Mouse (Mus musculus) forebrain, embryonic 16.5 days (tissue): ENCODE data around the gene Pspn. TPM values are rescaled to one million over a fixed set of nuclear protein-coding genes. Genes with fewer than 3 reads are reported as not detected.

Experiments used
- ATAC-seq: fragments of 200-750 bp; cut with Nextera tagmentation; 2 replicates; pipeline ENCODE4 v1.8.0; 2017; ENCODE audit warnings: mild to moderate bottlenecking, moderate library complexity
- H3K27ac ChIP-seq: fragments of 300-500 bp; sonication (generic); 2 replicates; pipeline ENCODE4 v1.5.1; 2014; ENCODE audit warnings: low read length, control low read depth
- H3K27me3 ChIP-seq: fragments of 300-500 bp; sonication (generic); replicated peaks from 2 replicates; pipeline ENCODE4 v1.6.1; 2014; ENCODE audit warnings: low read length; ENCODE audit not compliant: control insufficient read depth, insufficient read depth
- H3K36me3 ChIP-seq: fragments of 300-500 bp; sonication (generic); 2 replicates; pipeline ENCODE4 v1.6.1; 2014; ENCODE audit not compliant: control insufficient read depth, insufficient read depth
- H3K4me1 ChIP-seq: fragments of 300-500 bp; sonication (generic); replicated peaks from 2 replicates; pipeline ENCODE4 v1.6.1; 2014; ENCODE audit warnings: low read length; ENCODE audit not compliant: control insufficient read depth, insufficient read depth
- H3K4me2 ChIP-seq: fragments of 300-500 bp; sonication (generic); 2 replicates; pipeline ENCODE4 v1.6.1; 2014; ENCODE audit warnings: mild to moderate bottlenecking, low read length, control low read depth
- H3K4me3 ChIP-seq: fragments of 300-500 bp; sonication (generic); replicated peaks from 2 replicates; pipeline ENCODE4 v1.5.1; 2014; ENCODE audit warnings: mild to moderate bottlenecking, low read length, control low read depth
- H3K9ac ChIP-seq: fragments of 300-500 bp; sonication (generic); replicated peaks from 2 replicates; pipeline ENCODE4 v1.6.1; 2014; ENCODE audit warnings: low read depth, low read length, control low read depth
- H3K9me3 ChIP-seq: fragments of 300-500 bp; sonication (generic); 2 replicates; pipeline ENCODE4 v1.6.1; 2016; ENCODE audit warnings: low read length; ENCODE audit not compliant: control insufficient read depth
- WGBS: fragments of 180-500 bp; shearing (Covaris S2); extraction: QIAGEN DNeasy Blood & Tissue Kit; methylation state at CpG from one replicate; pipeline ENCODE4 v1.1.7; 2014; 5-methylcytosine and 5-hydroxymethylcytosine counted together
- polyA plus RNA-seq: library from polyadenylated mRNA; unstranded; fragments of >200 nt; fragmentation: Nextera tagmentation; extraction: Ambion mirVana; gene quantifications from 2 replicates; pipeline ENCODE4 v1.2.1, GENCODE M21; 2015

Pspn gene
- polyA plus RNA-seq, 1 experiment from 2014 or later: 1.0 TPM

- Histone ChIP-seq H3K27me3 (no peaks in the 10 kb centered on the region), H3K36me3 (peaks cover 34% of the 10 kb centered on the region), H3K4me3 (no peak overlapping the region), H3K27ac (no peak overlapping the region), H3K9ac (no peak overlapping the region), H3K4me2 (no peak overlapping the region), H3K9me3 (no peaks in the 10 kb centered on the region), H3K4me1 (peaks cover 13% of the 10 kb centered on the region)
- ATAC-seq: no peak
- 90% methylated on average over 4 of the region's 4 CpGs for WGBS
These were observed 27.7 kb upstream of the Pspn start for GRCm38 (mm10) chr17:57027471-57027870.

GRCm38 (mm10) chr17:57020960-57021359 is 21.1 kb upstream of the Pspn start:
- WGBS: 92% methylated on average over 5 of the region's 5 CpGs
- Histone ChIP-seq H3K36me3 (peaks cover 34% of the 10 kb centered on the region), H3K27me3 (no peaks in the 10 kb centered on the region), H3K9ac (no peak overlapping the region), H3K4me1 (no peaks in the 10 kb centered on the region), H3K4me2 (no peak overlapping the region), H3K27ac (no peak overlapping the region), H3K4me3 (no peak overlapping the region), H3K9me3 (no peaks in the 10 kb centered on the region)
- ATAC-seq: no peak

- Histone ChIP-seq H3K27ac (no peak overlapping the region), H3K9me3 (no peaks in the 10 kb centered on the region), H3K4me1 (no peaks in the 10 kb centered on the region), H3K9ac (no peak overlapping the region), H3K4me2 (no peak overlapping the region), H3K36me3 (peaks cover 23% of the 10 kb centered on the region), H3K4me3 (no peak overlapping the region), H3K27me3 (no peaks in the 10 kb centered on the region)
- ATAC-seq: no peak
- 86% methylated on average over 2 of the region's 2 CpGs for WGBS
These were observed 19.9 kb upstream of the Pspn start for GRCm38 (mm10) chr17:57019693-57020092.

- Histone ChIP-seq H3K27ac (peak overlapping the region; percentile 95), H3K4me3 (peak overlapping the region; percentile 79), H3K27me3 (no peaks in the 10 kb centered on the region), H3K4me1 (peaks cover 14% of the 10 kb centered on the region), H3K4me2 (peak overlapping the region; percentile 75), H3K9me3 (no peaks in the 10 kb centered on the region), H3K9ac (no peak overlapping the region), H3K36me3 (peaks cover 3% of the 10 kb centered on the region)
- 73% methylated on average over 13 of the region's 13 CpGs for WGBS
- no peak for ATAC-seq
These were observed 12.5 kb upstream of the Pspn start for GRCm38 (mm10) chr17:57012245-57012795.

GRCm38 (mm10) chr17:57011236-57012141 is 11.7 kb upstream of the Pspn start, which contains the start of the genes Gtf2f1 and Gm17949:
Gene Gtf2f1, minus strand, starts transcription at chr17:57011288.
Gene Gm17949, plus strand, starts transcription at chr17:57011469.
- Histone ChIP-seq H3K9ac (peak within 1 kb of the TSS; percentile 74), H3K27me3 (no peaks in the 10 kb centered on the region), H3K36me3 (peaks cover 11% of the 10 kb centered on the region), H3K9me3 (no peaks in the 10 kb centered on the region), H3K4me3 (peak within 1 kb of the TSS; percentile 79), H3K4me1 (peaks cover 14% of the 10 kb centered on the region), H3K27ac (peak within 1 kb of the TSS; percentile 95), H3K4me2 (peak within 1 kb of the TSS; percentile 92)
- WGBS: under 1% methylated on average over 51 of the region's 51 CpGs
- peak; percentile 91 for ATAC-seq

- peak overlapping the region; percentile 92 for H3K4me2 ChIP-seq
- H3K27ac ChIP-seq: peak overlapping the region; percentile 81
- peak; percentile 49 for ATAC-seq
- H3K4me1 ChIP-seq: peaks cover 14% of the 10 kb centered on the region
- peak overlapping the region; percentile 79 for H3K4me3 ChIP-seq
- WGBS: under 1% methylated on average over 19 of the region's 19 CpGs
- no peaks in the 10 kb centered on the region for H3K9me3 ChIP-seq
- peaks cover 17% of the 10 kb centered on the region for H3K36me3 ChIP-seq
- H3K9ac ChIP-seq: peak overlapping the region; percentile 64
- no peaks in the 10 kb centered on the region for H3K27me3 ChIP-seq
These were observed 11.1 kb upstream of the Pspn start for GRCm38 (mm10) chr17:57010911-57011235.

GRCm38 (mm10) chr17:57007137-57007905 is 7.5 kb upstream of the Pspn start:
- Histone ChIP-seq H3K36me3 (peaks cover 35% of the 10 kb centered on the region), H3K9me3 (no peaks in the 10 kb centered on the region), H3K4me3 (no peak overlapping the region), H3K9ac (no peak overlapping the region), H3K4me1 (peaks cover 12% of the 10 kb centered on the region), H3K27ac (no peak overlapping the region), H3K27me3 (no peaks in the 10 kb centered on the region), H3K4me2 (no peak overlapping the region)
- no peak for ATAC-seq
- 94% methylated on average over 13 of the region's 13 CpGs for WGBS

- Histone ChIP-seq H3K9me3 (no peaks in the 10 kb centered on the region), H3K4me2 (no peak overlapping the region), H3K4me3 (no peak overlapping the region), H3K9ac (no peak overlapping the region), H3K4me1 (no peaks in the 10 kb centered on the region), H3K27ac (no peak overlapping the region), H3K27me3 (no peaks in the 10 kb centered on the region), H3K36me3 (peaks cover 37% of the 10 kb centered on the region)
- 96% methylated on average over 7 of the region's 7 CpGs for WGBS
- no peak for ATAC-seq
These were observed 4.2 kb upstream of the Pspn start for GRCm38 (mm10) chr17:57003994-57004393.

- H3K4me2 ChIP-seq: no peak overlapping the region
- no peak overlapping the region for H3K9ac ChIP-seq
- no peak overlapping the region for H3K27ac ChIP-seq
- H3K9me3 ChIP-seq: no peaks in the 10 kb centered on the region
- H3K36me3 ChIP-seq: peaks cover 24% of the 10 kb centered on the region
- no peaks in the 10 kb centered on the region for H3K27me3 ChIP-seq
- H3K4me1 ChIP-seq: peaks cover 8% of the 10 kb centered on the region
- ATAC-seq: no peak
- WGBS: 81% methylated on average over 8 of the region's 8 CpGs
- H3K4me3 ChIP-seq: no peak overlapping the region
These were observed 1.4 kb upstream of the Pspn start for GRCm38 (mm10) chr17:57001228-57001627.
